Mouse (Mus musculus): Measurements from ENCODE around the gene Pi4k2a. TPM values are rescaled to one million over a fixed set of nuclear protein-coding genes. Genes with fewer than 3 reads are reported as not detected.
"Not testable (repeated sequence)": the region's sequence is repeated elsewhere in the genome, so short reads cannot be mapped to it uniquely, and the experiment has no call there.

Gene Pi4k2a
- polyA plus RNA-seq, 1 experiment from 2014 or later = 33.5 TPM

DNA sequence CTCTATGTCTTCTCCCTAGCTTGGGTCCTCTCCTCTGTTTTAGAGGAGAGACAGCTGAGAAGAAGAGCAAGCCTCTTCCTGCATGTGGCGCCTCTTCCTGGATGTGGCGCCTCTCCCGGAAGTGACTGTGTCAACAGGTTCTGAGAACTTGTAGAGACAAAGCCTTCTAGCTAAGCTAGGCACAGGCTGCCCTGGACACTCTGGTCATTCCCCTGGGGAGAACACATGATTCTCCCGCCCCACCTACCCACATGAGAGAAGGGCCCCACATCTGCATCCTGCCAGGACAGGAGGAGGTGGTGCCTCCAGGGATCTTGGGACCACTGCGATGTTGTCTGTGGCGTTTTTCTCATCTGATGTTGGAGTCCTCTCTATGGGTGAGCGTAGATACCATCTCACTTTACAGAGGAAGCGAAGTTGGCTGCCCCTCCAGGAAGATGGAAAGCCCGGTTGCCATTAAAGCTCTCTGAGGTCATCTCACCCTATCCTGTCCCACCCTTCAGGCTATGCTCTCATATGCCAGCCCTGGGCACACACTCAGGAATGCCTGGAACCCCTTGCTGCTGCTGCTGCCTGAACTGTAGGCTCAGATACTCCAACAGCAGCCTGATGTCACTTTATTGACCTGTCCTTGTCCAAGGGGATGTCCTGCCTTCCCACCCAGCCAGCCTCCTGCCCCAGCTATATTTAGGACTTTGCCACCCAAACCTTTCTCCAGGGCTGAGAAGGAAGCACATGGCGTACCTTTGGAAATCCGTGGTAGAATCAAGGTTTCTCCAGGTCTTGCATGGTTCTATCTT, 21.6 kb upstream of the Pi4k2a start:
- Histone ChIP-seq H3K4me2 (peak overlapping the region; percentile 24; the same call in 1 of the 2 replicates), H3K4me3 (no peak overlapping the region), H3K9ac (no peak overlapping the region), H3K27me3 (no peaks in the 10 kb centered on the region), H3K36me3 (no peaks in the 10 kb centered on the region), H3K27ac (replicated peaks) (no peak overlapping the region), H3K4me1 (replicated peaks) (no peaks in the 10 kb centered on the region), H3K9me3 (no peaks in the 10 kb centered on the region)
- 0 out of 2 replicates have a peak, but pooled peaks have one; percentile 30 for ATAC-seq (ENCODE audit: low FRiP score, low read depth)
- WGBS = 83% methylated on average over 11 of the region's 11 CpGs

DNA sequence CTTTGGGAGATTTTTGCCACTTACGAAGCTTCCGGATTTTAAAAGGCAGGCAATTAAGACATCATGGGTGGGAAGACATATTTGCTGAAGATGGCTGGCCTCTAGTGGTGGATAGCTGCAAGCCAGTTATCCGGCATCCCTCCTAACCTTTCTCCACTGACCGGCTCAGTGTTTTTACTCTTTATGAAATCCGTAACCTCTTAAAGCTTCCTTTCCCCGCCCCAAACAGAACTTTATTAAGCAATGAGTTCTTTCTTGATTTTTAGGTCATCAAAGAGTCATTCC, 21.1 kb upstream of the Pi4k2a start:
- Histone ChIP-seq H3K9me3 (no peaks in the 10 kb centered on the region), H3K4me3 (no peak overlapping the region), H3K27me3 (no peaks in the 10 kb centered on the region), H3K9ac (no peak overlapping the region), H3K4me2 (0 out of 2 replicates have a peak overlapping the region, but pooled peaks have one; percentile 24), H3K36me3 (peaks cover 2% of the 10 kb centered on the region; the same call in 1 of the 2 replicates), H3K27ac (replicated peaks) (no peak overlapping the region), H3K4me1 (replicated peaks) (no peaks in the 10 kb centered on the region)
- ATAC-seq (ENCODE audit: low FRiP score, low read depth) = no peak
- 58% methylated on average over 6 of the region's 6 CpGs for WGBS

DNA sequence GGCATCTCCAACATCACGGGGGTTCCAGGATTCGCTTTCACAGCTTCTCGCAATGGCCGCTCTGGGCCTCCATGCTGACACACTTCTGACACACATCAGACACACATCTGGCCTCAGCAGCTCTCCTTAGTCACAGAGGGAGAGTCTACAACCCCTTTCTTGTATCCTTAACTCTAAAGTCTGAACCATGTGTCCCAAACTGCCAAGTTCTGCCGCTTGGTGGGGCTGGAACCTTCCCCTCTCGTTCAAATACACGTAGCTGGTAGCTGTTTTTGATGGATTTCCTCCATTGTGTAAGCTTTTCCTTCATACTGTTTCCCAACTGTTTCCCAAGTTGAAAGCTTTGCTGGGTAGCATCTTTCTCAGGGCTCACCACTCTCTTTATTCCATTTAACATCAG, 19.0 kb upstream of the Pi4k2a start:
- no peak overlapping the region for H3K27ac ChIP-seq (replicated peaks)
- H3K4me1 ChIP-seq (replicated peaks) = no peaks in the 10 kb centered on the region
- no peak overlapping the region for H3K4me3 ChIP-seq
- ATAC-seq (ENCODE audit: low FRiP score, low read depth) = no peak
- WGBS = 72% methylated on average over 7 of the region's 7 CpGs
- H3K36me3 ChIP-seq = peaks cover 13% of the 10 kb centered on the region
- no peak overlapping the region for H3K4me2 ChIP-seq
- H3K27me3 ChIP-seq = no peaks in the 10 kb centered on the region
- H3K9ac ChIP-seq = no peak overlapping the region
- H3K9me3 ChIP-seq = no peaks in the 10 kb centered on the region

DNA sequence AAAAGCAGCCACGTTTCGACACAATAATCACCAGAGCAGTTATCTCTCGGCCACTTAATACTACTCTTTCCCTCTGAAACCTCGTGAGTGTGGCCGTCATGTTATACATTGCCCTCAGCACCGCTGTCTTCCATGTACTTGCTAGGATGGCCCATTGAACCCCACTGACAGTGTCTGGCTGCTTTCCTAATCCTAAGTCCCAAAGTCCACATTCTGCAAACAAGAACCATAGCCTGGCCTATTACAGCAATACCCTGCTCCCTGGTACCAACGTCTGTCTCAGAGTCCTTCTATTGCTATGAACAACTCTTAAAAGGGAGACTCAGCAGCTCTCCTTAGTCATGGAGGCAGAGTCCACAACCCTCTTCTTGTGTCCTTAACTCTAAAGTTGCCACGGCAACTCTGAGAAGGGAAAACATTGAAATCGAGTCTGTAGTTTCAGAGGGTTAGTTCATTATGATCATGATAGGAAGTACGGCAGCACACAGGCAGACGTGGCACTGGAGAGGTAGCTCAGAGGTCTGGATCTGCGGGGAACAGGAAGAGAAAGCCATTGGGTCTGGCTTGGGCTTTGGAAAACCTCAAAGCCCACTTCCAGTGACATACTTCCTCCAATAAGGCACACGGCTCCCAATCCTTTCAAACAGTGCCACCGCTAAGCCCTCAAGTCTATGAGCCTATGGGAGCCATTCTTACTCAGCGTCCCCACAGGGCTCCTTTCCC, 18.2 kb upstream of the Pi4k2a start:
- H3K9me3 ChIP-seq = no peaks in the 10 kb centered on the region
- H3K36me3 ChIP-seq = peaks cover 19% of the 10 kb centered on the region
- no peak for ATAC-seq (ENCODE audit: low FRiP score, low read depth)
- H3K4me1 ChIP-seq (replicated peaks) = no peaks in the 10 kb centered on the region
- H3K27ac ChIP-seq (replicated peaks) = no peak overlapping the region
- 84% methylated on average over 15 of the region's 15 CpGs for WGBS
- H3K27me3 ChIP-seq = no peaks in the 10 kb centered on the region
- no peak overlapping the region for H3K9ac ChIP-seq
- H3K4me3 ChIP-seq = no peak overlapping the region
- no peak overlapping the region for H3K4me2 ChIP-seq

DNA sequence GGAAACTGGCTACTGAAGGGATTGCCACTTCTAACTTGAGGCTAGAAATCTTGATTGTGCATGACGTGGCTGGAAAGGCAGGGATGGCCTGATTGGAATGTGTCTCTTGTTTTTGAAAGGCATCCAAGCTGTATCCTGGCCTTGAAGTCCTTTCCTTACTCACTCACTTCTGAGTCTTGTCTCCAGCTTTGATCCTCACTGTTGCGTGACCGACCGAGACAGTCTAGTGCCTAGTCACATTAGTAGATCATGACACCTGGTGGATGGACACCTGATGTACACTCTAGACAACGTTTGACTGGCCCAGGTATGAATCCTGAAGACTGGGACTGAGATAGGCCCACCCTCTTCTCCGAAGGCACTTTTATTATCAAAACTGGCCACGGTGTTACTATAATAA, 17.5 kb upstream of the Pi4k2a start:
- Histone ChIP-seq H3K4me3 (no peak overlapping the region), H3K27me3 (no peaks in the 10 kb centered on the region)

DNA sequence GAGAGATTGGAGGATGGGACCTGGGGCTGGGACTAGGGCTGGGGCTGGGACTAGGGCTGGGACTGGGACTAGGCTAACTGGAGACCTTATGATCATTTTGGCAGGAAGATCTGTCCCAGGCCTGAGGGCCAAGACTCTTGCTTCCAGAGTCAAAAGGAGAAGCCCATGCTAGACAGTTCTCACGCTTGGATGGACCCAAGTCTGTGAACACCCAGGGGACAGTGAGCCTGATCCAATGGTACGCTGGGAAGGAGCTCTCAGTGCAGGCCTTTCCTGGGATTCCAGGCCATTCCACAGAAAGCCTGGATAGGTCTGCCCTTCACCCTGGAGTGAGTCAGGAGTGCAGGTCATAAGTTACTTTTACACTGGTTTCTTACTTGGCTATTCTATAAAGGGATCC, 15.2 kb upstream of the Pi4k2a start:
- no peak overlapping the region for H3K27ac ChIP-seq (replicated peaks)
- H3K27me3 ChIP-seq = no peaks in the 10 kb centered on the region
- no peak overlapping the region for H3K4me2 ChIP-seq
- no peaks in the 10 kb centered on the region for H3K4me1 ChIP-seq (replicated peaks)
- H3K9ac ChIP-seq = no peak overlapping the region
- no peaks in the 10 kb centered on the region for H3K9me3 ChIP-seq
- H3K4me3 ChIP-seq = no peak overlapping the region
- 80% methylated on average over 2 of the region's 2 CpGs for WGBS
- H3K36me3 ChIP-seq = peaks cover 34% of the 10 kb centered on the region
- ATAC-seq (ENCODE audit: low FRiP score, low read depth) = no peak

More for the DNA sequence above, 17.5 kb upstream of the Pi4k2a start:
- WGBS = 84% methylated on average over 7 of the region's 7 CpGs
- no peak for ATAC-seq (ENCODE audit: low FRiP score, low read depth)
- Histone ChIP-seq H3K9me3 (no peaks in the 10 kb centered on the region), H3K4me1 (replicated peaks) (no peaks in the 10 kb centered on the region), H3K4me2 (no peak overlapping the region), H3K9ac (no peak overlapping the region), H3K36me3 (peaks cover 22% of the 10 kb centered on the region), H3K27ac (replicated peaks) (no peak overlapping the region)

DNA sequence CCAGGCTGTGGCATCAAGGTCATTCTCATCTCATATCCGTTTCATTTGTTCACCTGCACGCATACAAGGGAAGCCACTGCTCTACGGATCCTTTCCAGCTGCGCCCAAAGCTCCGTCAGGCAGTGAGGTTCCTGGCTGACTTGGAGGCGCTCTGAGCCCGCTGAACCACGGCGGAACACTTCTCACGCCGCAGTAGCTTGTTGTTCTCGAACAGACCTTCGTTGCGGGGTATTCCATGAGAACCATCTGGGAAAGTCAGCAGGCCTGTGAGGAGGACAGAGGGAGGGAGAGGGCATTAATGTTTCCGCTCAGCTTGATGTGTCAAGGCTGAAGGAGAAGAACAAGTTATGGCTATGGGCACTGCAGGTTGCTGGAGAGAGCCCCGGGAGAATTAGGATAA, 14.3 kb upstream of the Pi4k2a start:
- no peak overlapping the region for H3K4me3 ChIP-seq
- no peak overlapping the region for H3K9ac ChIP-seq
- no peak overlapping the region for H3K27ac ChIP-seq (replicated peaks)
- H3K9me3 ChIP-seq = no peaks in the 10 kb centered on the region
- H3K27me3 ChIP-seq = no peaks in the 10 kb centered on the region
- H3K4me1 ChIP-seq (replicated peaks) = no peaks in the 10 kb centered on the region
- peaks cover 34% of the 10 kb centered on the region for H3K36me3 ChIP-seq
- WGBS = 86% methylated on average over 16 of the region's 16 CpGs
- no peak overlapping the region for H3K4me2 ChIP-seq
- no peak for ATAC-seq (ENCODE audit: low FRiP score, low read depth)

DNA sequence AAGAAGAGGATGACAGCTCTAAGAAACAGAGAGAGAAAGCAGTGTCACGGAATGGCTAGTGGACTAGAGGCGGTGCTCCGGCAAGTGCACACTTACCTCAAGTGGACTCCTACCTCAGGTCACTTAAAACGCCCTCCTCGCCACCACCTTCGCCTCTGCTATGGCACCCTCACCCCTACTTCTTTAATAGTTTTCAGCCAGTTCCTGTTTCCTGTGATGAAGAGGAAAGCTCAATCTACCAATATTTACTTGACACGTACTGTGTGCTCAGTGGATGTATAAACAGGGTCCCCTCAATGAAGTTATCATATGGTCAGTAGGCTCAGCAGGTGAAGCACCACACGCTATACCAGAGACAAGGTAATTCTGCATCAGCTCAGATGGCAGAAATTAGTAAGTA, 11.7 kb upstream of the Pi4k2a start:
- no peaks in the 10 kb centered on the region for H3K9me3 ChIP-seq
- WGBS = 96% methylated on average over 8 of the region's 8 CpGs
- no peak overlapping the region for H3K4me2 ChIP-seq
- H3K27ac ChIP-seq (replicated peaks) = no peak overlapping the region
- no peak overlapping the region for H3K9ac ChIP-seq
- H3K36me3 ChIP-seq = peaks cover 34% of the 10 kb centered on the region
- no peaks in the 10 kb centered on the region for H3K4me1 ChIP-seq (replicated peaks)
- no peak for ATAC-seq (ENCODE audit: low FRiP score, low read depth)
- no peak overlapping the region for H3K4me3 ChIP-seq
- H3K27me3 ChIP-seq = no peaks in the 10 kb centered on the region

DNA sequence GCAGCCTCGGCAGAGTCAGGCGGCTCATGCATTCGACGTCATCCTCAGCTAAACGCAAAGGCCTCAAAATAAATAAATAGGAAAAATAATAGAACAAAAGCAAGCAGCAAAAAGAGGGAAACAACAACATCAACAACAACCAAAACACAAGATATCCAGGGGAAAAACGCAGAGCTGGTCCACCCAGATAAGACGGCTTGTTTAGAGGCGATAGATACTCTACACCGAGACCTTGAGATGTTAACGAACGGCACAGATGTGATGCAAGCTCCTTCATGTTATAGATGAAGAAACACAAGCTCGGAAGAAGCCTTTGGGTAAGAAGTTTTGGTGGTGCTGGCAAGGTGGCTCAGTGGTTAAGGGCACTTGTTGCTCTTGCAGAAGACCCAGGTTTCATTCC, 11.3 kb upstream of the Pi4k2a start:
- no peaks in the 10 kb centered on the region for H3K27me3 ChIP-seq
- no peak overlapping the region for H3K4me3 ChIP-seq
- H3K4me1 ChIP-seq (replicated peaks) = no peaks in the 10 kb centered on the region; the same call in 1 of the 2 replicates
- no peak overlapping the region for H3K4me2 ChIP-seq
- no peak overlapping the region for H3K9ac ChIP-seq
- 97% methylated on average over 12 of the region's 12 CpGs for WGBS
- no peaks in the 10 kb centered on the region for H3K9me3 ChIP-seq
- no peak overlapping the region for H3K27ac ChIP-seq (replicated peaks)
- ATAC-seq (ENCODE audit: low FRiP score, low read depth) = no peak
- peaks cover 34% of the 10 kb centered on the region for H3K36me3 ChIP-seq

DNA sequence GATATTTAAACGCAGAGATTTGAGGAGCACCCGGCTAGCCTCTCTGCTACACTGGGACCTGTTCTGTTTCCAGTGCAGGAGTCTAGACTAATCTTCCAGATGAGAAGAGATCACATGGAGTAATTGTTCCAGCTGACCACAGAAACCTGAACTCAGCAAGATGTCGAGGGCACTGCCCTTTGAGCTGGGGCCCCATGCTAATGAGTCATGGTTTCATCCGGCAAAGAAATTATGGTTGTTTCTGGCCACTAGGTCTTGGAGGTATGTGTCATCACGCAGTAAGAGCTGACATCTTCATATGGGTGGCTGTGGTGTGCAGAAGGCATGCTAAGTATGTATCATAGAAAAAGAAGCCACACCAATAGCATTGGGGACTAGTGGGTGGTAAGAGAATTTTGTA, 10.3 kb upstream of the Pi4k2a start:
- H3K36me3 ChIP-seq = peaks cover 27% of the 10 kb centered on the region
- H3K9me3 ChIP-seq = no peaks in the 10 kb centered on the region
- no peak overlapping the region for H3K9ac ChIP-seq
- H3K27ac ChIP-seq (replicated peaks) = no peak overlapping the region
- WGBS = 89% methylated on average over 5 of the region's 5 CpGs
- no peaks in the 10 kb centered on the region for H3K27me3 ChIP-seq
- no peak overlapping the region for H3K4me2 ChIP-seq
- peaks cover 5% of the 10 kb centered on the region; the same call in 1 of the 2 replicates for H3K4me1 ChIP-seq (replicated peaks)
- no peak overlapping the region for H3K4me3 ChIP-seq
- ATAC-seq (ENCODE audit: low FRiP score, low read depth) = no peak

DNA sequence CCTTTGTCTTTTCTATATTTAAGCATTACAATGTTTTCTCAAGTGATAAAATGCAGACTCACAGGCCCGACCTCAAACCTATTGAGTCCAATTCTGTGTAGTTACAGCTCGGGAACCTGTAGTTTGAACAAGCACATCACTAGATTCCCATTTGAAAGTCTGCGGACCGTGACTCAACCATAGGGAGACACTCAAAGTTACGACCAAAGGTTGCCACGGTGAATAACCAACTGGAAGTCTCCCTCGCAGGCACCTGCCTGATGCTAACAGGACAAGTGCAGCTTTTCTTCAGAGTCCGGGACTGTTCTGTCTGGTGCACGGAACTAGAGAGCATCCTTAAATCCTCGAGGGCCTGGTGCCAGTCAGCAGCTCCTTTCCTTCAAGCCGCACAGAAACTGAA, 9.8 kb upstream of the Pi4k2a start:
- H3K27me3 ChIP-seq = no peaks in the 10 kb centered on the region
- WGBS = 76% methylated on average over 11 of the region's 11 CpGs
- no peak overlapping the region for H3K4me3 ChIP-seq
- H3K4me2 ChIP-seq = no peak overlapping the region
- no peak overlapping the region for H3K9ac ChIP-seq
- H3K9me3 ChIP-seq = no peaks in the 10 kb centered on the region
- H3K36me3 ChIP-seq = peaks cover 27% of the 10 kb centered on the region
- H3K4me1 ChIP-seq (replicated peaks) = peaks cover 7% of the 10 kb centered on the region; the same call in 1 of the 2 replicates
- ATAC-seq (ENCODE audit: low FRiP score, low read depth) = no peak
- no peak overlapping the region for H3K27ac ChIP-seq (replicated peaks)

DNA sequence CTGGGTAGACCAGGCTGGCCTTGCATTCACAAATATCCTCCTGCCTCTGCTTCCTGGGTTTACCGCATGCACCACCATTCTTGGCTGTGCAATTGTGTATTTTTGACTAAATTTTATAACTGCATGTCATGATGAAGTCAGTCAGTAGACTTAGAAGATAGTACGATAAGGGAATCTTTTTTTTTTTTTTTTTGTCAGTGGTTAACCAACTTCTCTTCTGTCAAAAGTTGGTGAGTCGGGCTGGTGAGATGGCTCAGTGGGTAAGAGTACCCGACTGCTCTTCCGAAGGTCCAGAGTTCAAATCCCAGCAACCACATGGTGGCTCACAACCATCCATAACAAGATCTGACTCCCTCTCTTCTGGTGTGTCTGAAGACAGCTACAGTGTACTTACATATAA, 8.7 kb upstream of the Pi4k2a start:
- Histone ChIP-seq H3K36me3 (peaks cover 17% of the 10 kb centered on the region), H3K4me1 (replicated peaks) (peaks cover 13% of the 10 kb centered on the region)
- H3K9ac ChIP-seq; ATAC-seq (ENCODE audit: low FRiP score, low read depth); H3K27me3 ChIP-seq; H3K9me3 ChIP-seq; H3K4me3 ChIP-seq; H3K4me2 ChIP-seq; H3K27ac ChIP-seq (replicated peaks): not testable (repeated sequence)
- WGBS = 98% methylated on average over 5 of the region's 5 CpGs
